Mouse (Mus musculus) forebrain, embryonic 10.5 days (tissue): ENCODE data around the gene Edf1. TPM values are rescaled to one million over a fixed set of nuclear protein-coding genes. Genes with fewer than 3 reads are reported as not detected.

ENCODE experiments used
- DNase-seq: peaks from one replicate; pipeline ENCODE4 v3.0.0-alpha.2; 2017; ENCODE audit warnings: low spot score; ENCODE audit errors: extremely low spot score
- H3K27ac ChIP-seq: fragments of 300-500 bp; sonication (generic); 2 replicates; pipeline ENCODE4 v1.5.1; 2016; ENCODE audit warnings: mild to moderate bottlenecking
- H3K27me3 ChIP-seq: fragments of 300-500 bp; sonication (generic); 2 replicates; pipeline ENCODE4 v1.6.1; 2016; ENCODE audit warnings: mild to moderate bottlenecking; ENCODE audit not compliant: poor library complexity, severe bottlenecking
- H3K36me3 ChIP-seq: fragments of 300-500 bp; sonication (generic); replicated peaks from 2 replicates; pipeline ENCODE4 v1.6.1; 2016; ENCODE audit warnings: mild to moderate bottlenecking, moderate library complexity
- H3K4me1 ChIP-seq: fragments of 300-500 bp; sonication (generic); 2 replicates; pipeline ENCODE4 v1.6.1; 2016
- H3K4me3 ChIP-seq: fragments of 300-500 bp; sonication (generic); 2 replicates; pipeline ENCODE4 v1.5.1; 2016; ENCODE audit warnings: mild to moderate bottlenecking, moderate library complexity
- H3K9me3 ChIP-seq: fragments of 300-500 bp; sonication (generic); 2 replicates; pipeline ENCODE4 v1.6.1; 2016; ENCODE audit warnings: mild to moderate bottlenecking, moderate library complexity
- WGBS: fragments of 180-500 bp; shearing (Covaris S2); methylation state at CpG from one replicate; pipeline ENCODE4 v1.1.7; 2016; 5-methylcytosine and 5-hydroxymethylcytosine counted together
- polyA plus RNA-seq: library from polyadenylated mRNA; unstranded; fragments of >200 nt; fragmentation: Nextera tagmentation; extraction: Ambion mirVana; gene quantifications from 2 replicates; pipeline ENCODE4 v1.2.1, GENCODE M21; 2016

Edf1 gene
- polyA plus RNA-seq, 1 experiment from 2014 or later, result 341 TPM

GRCm38 (mm10) chr2:25596765-25597510 lies 39.3 kb downstream of the Edf1 start:
- 98% methylated on average over 5 of the region's 5 CpGs for WGBS
- Histone ChIP-seq H3K27ac (no peak overlapping the region), H3K27me3 (no peaks in the 10 kb centered on the region), H3K36me3 (peaks cover 99% of the 10 kb centered on the region), H3K9me3 (no peaks in the 10 kb centered on the region), H3K4me1 (no peaks in the 10 kb centered on the region), H3K4me3 (no peak overlapping the region)
- no peak for DNase-seq

DNA sequence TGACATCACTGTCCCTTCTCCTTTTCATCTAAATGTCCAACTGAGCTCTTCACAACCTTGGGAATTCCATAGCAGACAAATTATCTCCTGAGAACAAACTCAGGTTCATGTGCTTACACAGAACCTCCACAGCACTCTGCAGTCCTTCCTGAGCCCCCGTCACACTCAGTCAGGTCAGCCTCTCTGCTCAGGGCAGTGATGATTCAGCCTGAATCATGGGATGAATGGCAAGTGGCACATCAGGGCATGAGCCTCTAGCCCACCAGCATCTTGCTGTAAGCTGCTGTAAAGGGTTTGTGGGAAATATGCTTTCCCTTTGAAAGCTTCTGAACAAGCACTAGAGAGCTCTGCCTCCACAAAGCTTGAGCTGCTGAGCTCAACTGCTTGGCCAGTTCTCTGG lies 41.1 kb downstream of the Edf1 start:
- Histone ChIP-seq H3K27me3 (no peaks in the 10 kb centered on the region), H3K27ac (no peak overlapping the region), H3K36me3 (peaks cover 98% of the 10 kb centered on the region), H3K9me3 (no peaks in the 10 kb centered on the region), H3K4me3 (no peak overlapping the region), H3K4me1 (no peaks in the 10 kb centered on the region)
- DNase-seq, result no peak
- 97% methylated on average over 1 of the region's 1 CpGs for WGBS

DNA sequence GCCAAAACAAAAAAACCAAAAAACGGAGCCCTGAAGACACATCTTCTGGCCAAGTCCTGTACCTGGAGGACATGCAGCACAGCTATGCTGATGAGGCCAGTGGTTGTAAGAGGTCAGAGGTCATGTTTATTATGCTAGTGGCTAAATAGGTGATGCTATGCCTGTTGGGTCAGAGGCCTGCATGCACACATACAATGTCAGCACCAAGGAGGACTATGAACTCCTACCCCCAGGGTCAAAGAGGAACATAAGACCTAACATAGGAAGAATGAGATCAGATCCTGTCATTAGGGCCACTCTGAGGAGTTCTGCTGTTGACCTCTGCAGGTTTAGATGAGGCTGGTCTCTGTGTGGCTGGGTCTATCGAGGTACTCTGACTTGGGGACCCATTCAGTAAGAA lies 42.4 kb downstream of the Edf1 start:
- 93% methylated on average over 2 of the region's 2 CpGs for WGBS
- no peak overlapping the region for H3K27ac ChIP-seq
- no peaks in the 10 kb centered on the region for H3K4me1 ChIP-seq
- peaks cover 97% of the 10 kb centered on the region for H3K36me3 ChIP-seq
- DNase-seq, result no peak
- no peaks in the 10 kb centered on the region for H3K9me3 ChIP-seq
- H3K4me3 ChIP-seq, result no peak overlapping the region
- H3K27me3 ChIP-seq, result no peaks in the 10 kb centered on the region

DNA sequence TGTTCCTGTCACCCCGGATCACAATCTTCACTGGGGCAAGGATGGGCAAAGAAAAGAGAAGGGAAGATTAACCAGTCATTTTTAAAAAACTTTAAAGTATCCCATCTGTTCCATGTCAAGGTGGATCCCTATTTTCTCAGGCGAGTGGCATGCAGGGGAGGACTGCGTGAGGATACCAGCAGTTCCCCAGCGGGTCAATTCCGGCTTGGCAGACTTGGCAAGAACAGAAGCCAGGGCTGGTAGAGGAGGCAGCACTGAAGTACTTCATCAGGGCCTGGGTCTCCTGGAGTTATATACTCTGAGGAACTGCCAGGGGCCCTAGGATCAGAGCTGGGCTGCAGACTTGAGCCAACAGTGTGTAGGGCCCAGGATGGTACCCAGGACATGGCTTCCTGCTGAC lies 44.9 kb downstream of the Edf1 start:
- no peak overlapping the region for H3K4me3 ChIP-seq
- 91% methylated on average over 5 of the region's 5 CpGs for WGBS
- peaks cover 16% of the 10 kb centered on the region for H3K4me1 ChIP-seq
- no peaks in the 10 kb centered on the region for H3K27me3 ChIP-seq
- no peak overlapping the region for H3K27ac ChIP-seq
- no peak for DNase-seq
- H3K36me3 ChIP-seq, result peaks cover 78% of the 10 kb centered on the region
- no peaks in the 10 kb centered on the region for H3K9me3 ChIP-seq

DNA sequence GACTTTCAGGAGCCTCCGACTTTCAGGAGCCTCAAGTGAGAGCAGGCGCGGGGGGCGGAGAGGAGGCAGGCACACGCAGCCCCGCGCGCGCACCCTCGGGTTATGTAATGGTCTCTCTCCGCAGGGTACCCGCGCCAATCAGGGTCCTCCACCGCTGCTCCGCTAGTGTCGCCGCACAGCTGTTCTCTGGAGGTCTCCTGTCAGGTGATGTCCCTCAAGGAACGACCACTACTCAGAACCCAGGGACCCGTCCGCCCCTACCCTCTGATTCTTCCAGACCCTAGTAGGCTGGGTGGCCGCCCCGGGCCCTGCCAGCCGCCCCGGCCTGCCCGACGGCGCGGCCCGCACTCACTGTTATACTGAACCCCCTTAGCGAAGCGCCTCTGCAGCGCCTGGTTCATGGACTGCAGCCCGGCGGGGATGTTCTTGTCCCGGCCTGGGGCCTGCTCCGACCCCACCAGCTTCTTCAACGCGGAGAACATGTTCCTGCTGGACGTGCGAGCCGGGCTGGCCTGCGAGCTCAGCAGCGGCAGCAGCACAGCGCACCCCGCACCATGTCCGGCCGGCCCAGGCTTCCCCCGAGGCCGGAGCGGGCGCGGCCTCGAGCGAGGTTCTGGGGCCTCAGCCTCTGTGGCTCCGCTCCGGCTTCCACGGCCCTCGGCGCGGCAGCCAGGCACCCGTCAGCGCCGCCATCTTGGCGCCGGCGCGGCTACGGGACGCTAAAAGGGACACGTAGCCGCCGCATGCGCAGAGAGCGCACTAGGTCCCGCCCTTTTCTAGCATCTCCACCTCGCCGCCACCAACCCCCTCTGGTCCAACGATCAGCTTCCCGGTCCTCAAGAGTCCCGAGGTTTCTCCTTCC lies 50.3 kb downstream of the Edf1 start, which contains the start of gene Rabl6:
Gene Rabl6, minus strand, starts transcription at position 761 of the 862 bp plus-strand sequence.
- H3K4me3 ChIP-seq, result peak within 1 kb of the TSS; percentile 99
- peaks cover 24% of the 10 kb centered on the region for H3K4me1 ChIP-seq
- DNase-seq, result peak; percentile 83
- no peaks in the 10 kb centered on the region for H3K9me3 ChIP-seq
- peaks cover 24% of the 10 kb centered on the region for H3K36me3 ChIP-seq
- H3K27ac ChIP-seq, result peak within 1 kb of the TSS; percentile 98
- WGBS, result under 1% methylated on average over 80 of the region's 80 CpGs
- peaks cover 39% of the 10 kb centered on the region for H3K27me3 ChIP-seq

DNA sequence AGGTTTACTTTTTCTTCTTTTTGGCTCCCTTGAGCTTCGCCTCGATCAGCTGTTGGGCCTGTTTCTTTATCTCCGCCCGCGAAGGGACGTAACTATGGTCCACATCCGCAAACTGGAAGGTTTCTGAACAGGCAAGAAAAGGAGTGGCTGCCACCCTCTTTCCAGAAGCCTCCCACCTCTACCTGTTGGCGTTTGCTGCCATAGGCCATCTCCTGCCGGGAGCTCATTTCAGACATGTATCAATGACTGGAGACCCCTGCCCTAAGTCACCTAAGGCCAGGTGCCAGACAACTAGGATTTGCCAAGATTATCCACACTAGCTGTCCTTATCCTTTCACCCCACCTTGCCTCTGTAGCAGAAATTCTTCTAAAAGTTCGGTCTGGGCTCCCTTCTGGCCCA lies 51.0 kb downstream of the Edf1 start:
- DNase-seq, result no peak
- Histone ChIP-seq H3K9me3 (no peaks in the 10 kb centered on the region), H3K4me1 (peaks cover 24% of the 10 kb centered on the region), H3K4me3 (peak overlapping the region; percentile 99), H3K36me3 (peaks cover 18% of the 10 kb centered on the region), H3K27ac (peak overlapping the region; percentile 98), H3K27me3 (peaks cover 46% of the 10 kb centered on the region)
- 69% methylated on average over 10 of the region's 10 CpGs for WGBS

Other genes starting within 250 kb of the Edf1 start
- 0.87 and 1.3 TPM in 2 replicates for gene Grin1, start 238.7 kb upstream of the Edf1 start, polyA plus RNA-seq
- 53.5 and 58.9 TPM in 2 replicates for gene Man1b1, start 225.5 kb upstream of the Edf1 start, polyA plus RNA-seq
- gene Dpp7, start 201.5 kb upstream of the Edf1 start, polyA plus RNA-seq, result 17.6 and 21.8 TPM in 2 replicates
- gene Uap1l1, start 192.2 kb upstream of the Edf1 start, polyA plus RNA-seq, result 7.3 and 7.9 TPM in 2 replicates
- 93.7 and 96.1 TPM in 2 replicates for gene Sapcd2, start 185.5 kb upstream of the Edf1 start, polyA plus RNA-seq
- 0.11 TPM in 1 of 2 replicates, not detected in the other for gene Entpd2, start 162.0 kb upstream of the Edf1 start, polyA plus RNA-seq
- gene Npdc1, start 158.5 kb upstream of the Edf1 start, polyA plus RNA-seq, result 53.4 and 62.2 TPM in 2 replicates
- not detected in 2 replicates for gene Fut7, start 134.6 kb upstream of the Edf1 start, polyA plus RNA-seq
- gene Abca2, start 129.1 kb upstream of the Edf1 start, polyA plus RNA-seq, result 8.8 and 9.0 TPM in 2 replicates
- 0.57 TPM in 2 replicates for gene Clic3, start 101.0 kb upstream of the Edf1 start, polyA plus RNA-seq
- 12.4 and 15.5 TPM in 2 replicates for gene Paxx, start 96.8 kb upstream of the Edf1 start, polyA plus RNA-seq
- gene Ptgds, start 87.8 kb upstream of the Edf1 start, polyA plus RNA-seq, result 0.31 TPM in 1 of 2 replicates, not detected in the other
- not detected in 2 replicates for gene Lcn12, start 63.9 kb upstream of the Edf1 start, polyA plus RNA-seq
- gene Fbxw5, start 57.1 kb upstream of the Edf1 start, polyA plus RNA-seq, result 90.7 and 93.9 TPM in 2 replicates
- 6.3 and 7.2 TPM in 2 replicates for gene C8g, start 56.1 kb upstream of the Edf1 start, polyA plus RNA-seq
- 40.2 and 42.6 TPM in 2 replicates for gene Traf2, start 10.9 kb upstream of the Edf1 start, polyA plus RNA-seq
- 5.0 and 7.0 TPM in 2 replicates for gene Mamdc4, start 17.0 kb downstream of the Edf1 start, polyA plus RNA-seq
- gene Phpt1, start 17.4 kb downstream of the Edf1 start, polyA plus RNA-seq, result 162 and 165 TPM in 2 replicates
- gene Ajm1, start 23.9 kb downstream of the Edf1 start, polyA plus RNA-seq, result 0.02 TPM in 1 of 2 replicates, not detected in the other
- gene Rabl6, start 50.7 kb downstream of the Edf1 start, polyA plus RNA-seq, result 78.3 and 80.8 TPM in 2 replicates
- gene Ccdc183, start 59.8 kb downstream of the Edf1 start, polyA plus RNA-seq, result 0.09 TPM in 2 replicates
- 16.4 and 17.9 TPM in 2 replicates for gene Tmem141, start 64.2 kb downstream of the Edf1 start, polyA plus RNA-seq
- 0.30 and 0.37 TPM in 2 replicates for gene Fcna, start 70.2 kb downstream of the Edf1 start, polyA plus RNA-seq
- gene Lcn8, start 95.3 kb downstream of the Edf1 start, polyA plus RNA-seq, result not detected in 2 replicates
- gene Lcn5, start 100.1 kb downstream of the Edf1 start, polyA plus RNA-seq, result not detected in 2 replicates
- not detected in 2 replicates for gene Lcn6, start 118.9 kb downstream of the Edf1 start, polyA plus RNA-seq
- gene Lcn10, start 124.9 kb downstream of the Edf1 start, polyA plus RNA-seq, result not detected in 2 replicates
- gene Obp2a, start 142.2 kb downstream of the Edf1 start, polyA plus RNA-seq, result not detected in 2 replicates
- 75.6 and 76.1 TPM in 2 replicates for gene Bmyc, start 148.9 kb downstream of the Edf1 start, polyA plus RNA-seq
- not detected in 2 replicates for gene Obp2b, start 179.2 kb downstream of the Edf1 start, polyA plus RNA-seq
- not detected in 2 replicates for gene Lcn3, start 207.7 kb downstream of the Edf1 start, polyA plus RNA-seq
- not detected in 2 replicates for gene Lcn11, start 219.2 kb downstream of the Edf1 start, polyA plus RNA-seq
- gene Gm13539, start 224.4 kb downstream of the Edf1 start, polyA plus RNA-seq, result not detected in 2 replicates